Mouse (Mus musculus) thymus, adult 2 months (tissue): ENCODE results near the gene Ggt5.

Experiments
- CTCF ChIP-seq: fragments of 200-500 bp; IDR thresholded peaks from 2 replicates; pipeline ENCODE4 v1.5.1; 2012; ENCODE audit warnings: mild to moderate bottlenecking, control low read depth, low read length, moderate library complexity, borderline replicate concordance; ENCODE audit not compliant: control insufficient read depth, poor library complexity, insufficient read depth; ENCODE audit errors: extremely low read depth
- POLR2A ChIP-seq: fragments of 200-500 bp; IDR thresholded peaks from 2 replicates; pipeline ENCODE4 v1.6.1; 2012; ENCODE audit warnings: mild to moderate bottlenecking, low read length, control low read depth, moderate library complexity; ENCODE audit not compliant: control insufficient read depth, poor library complexity, insufficient read depth; ENCODE audit errors: extremely low read depth

DNA sequence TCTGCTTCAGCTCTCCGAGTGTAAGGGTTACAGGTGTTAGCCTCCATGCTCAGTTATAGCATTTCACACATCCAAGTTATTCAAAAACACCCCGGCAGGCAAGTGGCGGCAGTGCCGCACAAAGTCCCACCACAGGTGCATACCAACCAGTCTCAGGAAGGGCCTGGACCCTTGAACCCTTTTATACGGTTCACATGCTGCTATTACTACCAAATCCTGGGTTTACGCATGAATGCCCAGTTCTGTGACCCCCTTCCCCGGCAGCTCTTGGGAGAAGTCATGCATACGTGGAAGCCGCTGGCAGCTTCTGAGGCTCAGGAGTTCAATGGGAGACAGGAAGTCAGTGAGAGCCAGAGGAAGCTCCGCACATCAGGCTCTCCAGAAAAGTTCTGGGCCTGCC is 16.0 kb upstream of the Ggt5 start:
- TF ChIP-seq POLR2A (no peak), CTCF (no peak)
